Mouse (Mus musculus) bone marrow, adult 2 months (tissue): ENCODE measurements around the gene Dock8.

Experiments
- CTCF ChIP-seq: fragments of 200-500 bp; IDR thresholded peaks from 2 replicates; pipeline ENCODE4 v1.5.1; 2011; ENCODE audit warnings: low read length, control low read depth; ENCODE audit not compliant: control insufficient read depth, insufficient read depth
- POLR2A ChIP-seq: fragments of 200-500 bp; IDR thresholded peaks from 2 replicates; pipeline ENCODE4 v1.6.1; 2011; ENCODE audit warnings: low read depth, mild to moderate bottlenecking, control low read depth, low read length, borderline replicate concordance; ENCODE audit not compliant: control insufficient read depth

- TF ChIP-seq CTCF (no peak), POLR2A (no peak)
Observed at GRCm38 (mm10) chr19:25096986-25097385, 97.7 kb downstream of the Dock8 start.
